Mouse (Mus musculus) cerebellum, postnatal 14 days (tissue): Measurements from ENCODE around the gene Tmem131.

Experiments
- DNase-seq, 2 experiments: peaks; one replicate each; pipeline ENCODE4 v3.0.0; 2021; ENCODE audit warnings: mixed read lengths in 2 of 2

Gene Tmem131

DNA sequence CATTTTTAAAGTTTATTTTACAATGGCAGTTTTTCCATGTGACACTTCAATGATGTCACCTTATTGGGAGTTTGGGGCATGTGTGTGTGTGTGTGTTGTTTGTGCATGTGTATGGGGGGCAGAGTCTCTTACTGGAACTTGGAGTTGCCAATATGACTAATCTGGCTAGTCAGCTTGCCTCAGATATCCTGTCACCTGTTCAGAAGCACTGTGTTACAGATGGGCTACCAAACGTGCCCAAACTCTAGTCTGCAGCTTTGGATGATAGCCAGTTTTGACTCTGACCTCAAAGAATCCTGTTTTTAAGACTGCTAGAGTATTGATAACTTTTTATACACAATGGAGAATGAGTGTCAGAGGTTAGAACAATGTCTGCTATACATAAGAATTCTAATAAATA, 64.3 kb downstream of the Tmem131 start:
- DNase-seq, result peak; percentile 33 to 59

DNA sequence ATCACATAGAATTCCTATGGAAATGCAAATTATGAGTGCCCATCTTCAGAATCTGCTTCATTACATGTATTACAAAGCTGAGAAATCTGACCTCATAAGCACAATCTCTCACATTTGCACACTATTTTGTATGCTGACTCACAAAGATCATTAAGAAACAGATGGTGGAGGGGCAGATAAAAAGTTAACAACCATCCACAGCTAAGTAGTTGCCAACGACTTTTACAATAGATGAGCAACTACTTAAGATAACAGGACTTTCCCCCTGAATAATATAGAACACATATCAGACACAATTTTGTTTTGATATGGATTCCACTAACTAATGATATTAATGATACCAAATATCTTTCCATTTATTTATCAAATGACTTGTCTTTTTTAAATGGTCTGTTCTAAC, 66.3 kb downstream of the Tmem131 start:
- DNase-seq, result no peak

DNA sequence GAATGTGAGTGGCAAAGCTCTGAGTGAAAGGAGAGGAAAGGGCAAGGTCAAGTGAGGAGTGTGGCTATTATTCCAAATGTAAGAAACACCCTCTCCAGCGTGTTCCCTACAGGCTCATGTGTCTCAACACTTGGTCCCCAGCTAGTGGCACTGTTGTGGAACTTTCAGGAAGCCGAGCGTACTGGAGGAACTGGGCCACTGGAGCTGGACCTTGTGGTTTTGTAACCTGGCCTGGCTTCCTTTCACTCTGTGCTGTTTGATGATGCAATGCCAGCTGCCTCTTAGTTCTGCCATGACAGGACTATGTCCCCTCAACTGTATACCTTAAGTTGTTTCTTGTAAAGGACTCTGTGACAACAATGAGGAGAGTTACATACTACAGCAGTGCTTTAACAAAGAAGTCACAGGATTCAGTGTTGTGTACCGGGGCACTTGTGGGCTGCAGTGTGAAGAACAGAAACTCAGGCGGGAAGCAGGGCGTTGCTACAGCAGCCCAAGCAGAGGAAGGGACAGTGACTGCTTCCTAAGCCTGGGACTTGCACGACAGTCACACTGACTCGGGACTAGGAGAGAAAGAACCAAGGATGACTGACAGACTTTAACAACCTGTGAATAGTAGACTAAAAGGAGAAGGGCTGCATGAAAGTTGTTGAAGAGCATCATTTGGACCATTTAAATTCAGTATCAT, 68.4 kb downstream of the Tmem131 start:
- DNase-seq, result no peak

DNA sequence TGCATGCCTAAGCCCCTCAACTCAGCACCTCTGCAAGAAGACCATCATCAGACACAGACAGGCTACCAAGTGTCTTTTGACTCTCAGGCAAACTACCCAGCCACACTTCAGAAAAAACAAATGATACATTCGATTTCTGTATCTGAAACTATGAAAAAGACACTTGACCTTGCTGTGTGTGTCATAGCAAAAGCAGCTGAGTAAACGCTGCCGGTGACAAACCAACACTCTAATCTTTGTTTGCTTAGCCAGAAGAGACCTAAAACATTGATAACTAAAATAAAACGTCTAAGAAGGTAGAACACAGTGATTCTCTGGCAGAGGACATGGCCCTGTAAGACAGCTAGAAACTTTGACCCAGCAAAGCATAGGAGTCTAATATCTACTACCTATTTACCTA, 72.2 kb downstream of the Tmem131 start:
- DNase-seq, result no peak

DNA sequence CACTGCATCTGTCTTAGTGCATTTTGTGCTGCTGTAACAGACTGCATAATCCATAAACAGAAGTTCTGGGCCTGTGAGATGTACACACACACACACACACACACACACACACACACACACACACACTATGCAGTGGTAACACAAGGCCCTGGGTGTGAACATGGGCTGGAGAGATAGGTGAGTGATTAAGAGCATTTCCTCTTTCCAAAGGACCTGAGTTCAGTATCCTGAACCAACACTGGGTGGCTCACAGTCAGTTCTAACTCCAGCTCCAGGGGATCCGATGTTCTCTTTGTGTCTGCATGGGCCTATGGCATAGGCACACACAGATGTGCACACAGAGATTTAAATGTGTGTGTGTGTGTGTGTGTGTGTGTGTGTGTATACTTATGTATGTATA, 72.9 kb downstream of the Tmem131 start:
- no peak for DNase-seq

DNA sequence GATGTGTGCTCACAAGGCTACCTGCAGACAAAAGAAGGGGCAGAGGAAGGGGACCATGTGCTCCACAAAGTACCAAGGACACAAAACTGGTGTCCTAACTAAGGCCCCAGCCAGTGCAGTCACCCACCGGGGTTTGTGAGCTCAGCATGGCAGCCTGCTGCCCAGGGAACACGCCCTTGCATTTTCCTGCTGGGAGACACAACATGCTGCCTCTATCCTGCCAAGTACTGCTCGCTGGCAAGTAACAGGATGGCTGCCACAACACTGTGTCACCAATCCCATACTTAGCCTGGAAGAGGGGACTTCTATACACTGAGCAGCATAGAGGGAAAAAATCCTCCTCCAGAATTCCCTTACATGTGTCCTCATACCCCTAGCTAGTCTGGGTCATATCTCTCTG, 78.7 kb downstream of the Tmem131 start:
- DNase-seq, result peak; percentile 12 to 60

DNA sequence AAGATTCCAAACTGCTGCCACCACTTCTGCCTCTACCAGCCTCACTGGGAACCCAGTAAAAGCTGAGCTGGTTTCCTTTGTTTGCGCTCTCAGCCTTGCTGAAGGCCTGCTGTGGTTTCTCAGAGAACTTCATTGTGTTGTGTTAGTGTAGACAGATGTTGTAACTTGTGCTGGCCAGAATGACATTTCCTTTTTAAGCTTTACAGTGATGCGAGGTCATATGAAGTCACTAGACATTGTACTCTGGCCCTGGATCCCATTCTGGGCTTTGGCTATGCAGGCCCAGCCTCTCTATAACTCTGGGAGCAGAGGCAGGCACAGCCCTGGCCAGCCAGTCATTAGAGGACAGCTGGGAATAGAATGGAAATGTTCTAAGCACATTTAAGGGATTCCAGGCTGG, 81.7 kb downstream of the Tmem131 start:
- no peak for DNase-seq

- no peak for DNase-seq
Observed at GRCm38 (mm10) chr1:36860876-36861275, 82.6 kb downstream of the Tmem131 start.

- no peak for DNase-seq
Observed at GRCm38 (mm10) chr1:36860431-36860849, 83.0 kb downstream of the Tmem131 start.

GRCm38 (mm10) chr1:36857081-36857480, 86.4 kb downstream of the Tmem131 start:
- no peak for DNase-seq

GRCm38 (mm10) chr1:36854198-36854765, 89.2 kb downstream of the Tmem131 start:
- DNase-seq, result no peak

DNA sequence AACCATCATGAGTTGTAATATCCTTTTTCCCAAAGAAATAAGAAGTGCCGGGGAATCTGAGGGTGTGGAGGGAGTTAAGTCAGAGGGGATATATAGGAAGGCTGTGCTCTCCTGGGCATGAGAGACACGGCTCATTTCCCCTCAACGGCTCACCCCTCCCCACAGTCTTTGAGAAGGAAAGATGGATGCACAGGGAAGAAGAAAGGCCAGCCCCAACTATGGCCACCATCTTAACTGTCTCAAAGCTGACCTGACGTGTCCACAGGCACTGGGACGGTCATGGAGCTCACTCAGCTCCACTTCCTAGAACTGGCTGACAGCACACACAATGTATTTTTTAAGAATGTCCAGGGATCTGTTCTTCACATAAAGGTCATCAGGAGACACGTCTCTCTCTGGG, 91.4 kb downstream of the Tmem131 start:
- DNase-seq, result no peak

DNA sequence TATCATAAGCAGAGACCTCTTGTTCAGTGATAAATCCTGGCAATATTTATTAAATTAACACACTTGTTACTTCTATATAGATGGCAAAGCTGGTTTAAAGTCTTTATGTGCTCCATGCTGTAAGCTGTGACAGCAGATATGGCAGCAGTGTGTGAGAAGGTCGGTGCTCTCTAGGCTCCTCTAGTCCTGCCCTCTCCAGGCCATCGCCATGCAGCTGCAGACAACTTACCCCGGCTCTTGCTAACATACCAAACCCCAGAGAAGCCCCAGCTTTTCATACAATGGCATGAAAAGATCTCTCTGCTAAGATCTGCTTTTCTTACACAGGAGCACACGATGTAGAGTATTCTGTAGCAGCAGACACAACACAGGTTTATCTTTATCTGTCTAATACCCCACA, 92.1 kb downstream of the Tmem131 start:
- no peak for DNase-seq

- no peak for DNase-seq
Observed at GRCm38 (mm10) chr1:36848036-36848435, 95.4 kb downstream of the Tmem131 start.

DNA sequence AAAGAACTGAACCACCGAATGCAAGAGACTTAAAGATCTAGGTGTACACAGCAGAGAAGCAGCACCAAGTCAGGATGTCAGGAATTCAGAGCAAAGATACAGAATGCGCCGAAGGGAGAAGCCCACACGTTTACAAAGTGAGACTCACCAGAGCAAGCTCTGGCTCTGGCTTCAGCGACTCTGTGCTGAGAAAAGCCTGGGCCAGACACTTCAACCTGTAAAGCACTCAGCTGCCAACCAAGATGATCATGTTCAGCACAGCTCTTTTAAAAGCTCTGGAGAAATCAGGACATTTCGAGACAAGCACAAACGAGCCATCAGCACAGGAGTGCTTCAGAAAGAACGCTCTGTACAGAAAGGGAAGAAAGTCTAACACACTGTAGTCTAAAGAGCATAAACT, 96.2 kb downstream of the Tmem131 start:
- no peak for DNase-seq

DNA sequence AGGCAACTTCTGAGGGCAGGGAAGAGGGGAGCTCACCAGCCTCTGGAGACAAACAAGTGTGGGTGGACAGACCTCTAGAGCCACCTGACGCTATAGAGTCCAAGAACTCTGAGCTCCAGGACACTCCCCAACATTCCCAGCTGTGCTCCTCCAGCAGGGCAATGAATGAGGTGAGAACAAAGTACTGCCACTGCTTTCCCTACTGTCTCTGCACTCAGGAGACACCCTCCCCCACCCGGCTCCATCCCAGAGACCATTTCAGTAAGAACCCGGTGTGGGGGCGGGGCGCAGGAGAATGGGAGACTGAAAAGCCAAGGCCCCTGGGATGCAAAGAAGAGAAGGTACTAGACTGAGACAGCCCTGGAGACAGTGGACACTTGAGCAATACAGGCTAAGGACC, 98.4 kb downstream of the Tmem131 start:
- DNase-seq, result no peak

DNA sequence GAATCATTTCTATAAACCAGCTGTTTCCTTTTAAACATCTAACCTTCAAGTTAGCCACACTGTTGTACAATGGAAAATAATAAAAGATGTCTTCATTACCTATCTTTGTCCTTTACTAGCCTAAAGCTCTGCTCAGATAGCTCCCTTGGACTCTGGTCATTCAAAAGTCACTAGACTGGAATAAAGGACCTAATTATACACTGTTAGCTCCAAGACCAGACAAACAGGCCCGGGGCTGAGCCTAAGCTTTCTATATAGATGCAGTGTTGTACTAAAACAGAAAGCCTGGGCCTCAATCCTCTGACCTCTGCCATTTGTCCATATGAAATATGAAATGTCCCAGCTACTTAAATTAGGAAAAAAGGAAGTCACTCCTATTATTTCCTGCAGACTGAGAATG, 101.7 kb downstream of the Tmem131 start:
- DNase-seq, result no peak

DNA sequence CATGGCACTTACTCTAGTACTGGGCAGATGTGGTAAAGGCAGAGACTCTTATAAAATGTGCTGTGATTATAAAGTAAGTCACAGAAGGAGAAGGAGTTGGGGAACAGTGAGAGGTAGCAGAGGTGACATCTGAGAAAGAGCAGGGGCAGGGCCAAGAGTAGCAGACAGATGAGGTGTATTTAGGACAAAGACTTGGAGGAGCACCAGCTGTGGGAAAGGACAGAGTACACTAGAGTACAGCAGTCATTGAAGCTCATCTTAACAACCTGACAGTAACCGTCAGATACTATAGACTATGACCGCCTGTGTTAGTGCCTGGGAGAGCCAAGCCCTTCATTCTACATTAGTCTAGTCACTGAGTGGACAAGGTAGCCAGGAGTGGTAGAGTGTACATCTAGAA, 102.5 kb downstream of the Tmem131 start:
- DNase-seq, result no peak

DNA sequence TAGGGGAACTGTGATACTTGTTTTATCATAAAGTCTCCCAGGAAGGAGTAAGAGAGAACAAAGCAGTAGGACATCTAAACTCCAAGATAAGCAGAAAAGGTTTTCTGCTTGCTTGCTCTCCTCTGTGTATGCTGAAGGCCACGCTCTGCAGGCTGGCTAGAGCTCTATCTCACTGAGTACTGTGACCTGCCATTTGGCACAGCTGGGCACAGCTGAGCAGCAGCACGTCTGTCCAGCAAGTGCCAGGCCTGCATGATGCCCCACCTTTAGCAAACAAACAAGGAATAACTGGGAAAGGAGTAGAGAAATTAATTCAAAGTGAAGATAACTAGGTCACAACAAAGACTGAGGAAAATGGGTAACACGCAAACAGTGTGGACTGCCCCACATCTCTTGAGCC, 103.6 kb downstream of the Tmem131 start:
- DNase-seq, result no peak

GRCm38 (mm10) chr1:36836274-36836954, 107.1 kb downstream of the Tmem131 start:
- DNase-seq, result no peak

DNA sequence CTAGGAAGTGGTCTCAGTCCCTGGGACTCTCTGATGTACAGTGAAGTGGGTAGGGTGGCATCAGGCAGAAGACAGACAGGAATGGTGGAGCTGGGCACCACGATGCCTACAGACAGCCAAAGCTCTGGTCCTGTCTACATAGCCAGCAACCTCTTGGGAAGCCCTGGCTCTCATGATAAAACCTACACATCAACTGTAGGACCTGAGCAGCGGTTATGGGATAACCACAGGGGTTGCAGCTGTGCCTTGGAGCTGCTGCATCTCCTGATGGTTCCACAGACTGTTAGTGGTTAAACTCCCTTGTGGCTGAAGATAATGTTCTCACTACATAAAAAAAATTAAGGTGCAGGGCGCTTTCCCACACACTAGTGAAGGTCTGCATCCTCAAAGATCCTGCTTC, 107.9 kb downstream of the Tmem131 start:
- no peak for DNase-seq

DNA sequence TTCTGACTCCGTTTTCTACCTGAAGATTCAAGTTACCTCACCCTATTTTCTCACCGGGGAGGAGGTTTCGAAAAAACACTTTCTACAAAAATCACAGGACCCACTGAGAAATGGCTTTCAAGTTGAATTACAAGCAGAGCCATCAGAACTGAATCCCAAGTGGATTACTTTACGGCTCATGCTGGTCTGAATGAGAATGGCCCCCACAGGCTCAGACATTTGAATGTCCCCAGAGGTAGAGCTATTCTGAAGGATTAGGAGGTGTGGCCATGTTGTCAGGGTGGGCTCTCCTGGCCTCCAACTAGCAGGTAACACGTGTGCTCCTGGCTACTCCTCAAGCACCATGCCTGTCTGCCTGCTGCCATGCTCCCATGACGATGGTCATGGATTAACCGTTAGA, 109.4 kb downstream of the Tmem131 start:
- no peak for DNase-seq

DNA sequence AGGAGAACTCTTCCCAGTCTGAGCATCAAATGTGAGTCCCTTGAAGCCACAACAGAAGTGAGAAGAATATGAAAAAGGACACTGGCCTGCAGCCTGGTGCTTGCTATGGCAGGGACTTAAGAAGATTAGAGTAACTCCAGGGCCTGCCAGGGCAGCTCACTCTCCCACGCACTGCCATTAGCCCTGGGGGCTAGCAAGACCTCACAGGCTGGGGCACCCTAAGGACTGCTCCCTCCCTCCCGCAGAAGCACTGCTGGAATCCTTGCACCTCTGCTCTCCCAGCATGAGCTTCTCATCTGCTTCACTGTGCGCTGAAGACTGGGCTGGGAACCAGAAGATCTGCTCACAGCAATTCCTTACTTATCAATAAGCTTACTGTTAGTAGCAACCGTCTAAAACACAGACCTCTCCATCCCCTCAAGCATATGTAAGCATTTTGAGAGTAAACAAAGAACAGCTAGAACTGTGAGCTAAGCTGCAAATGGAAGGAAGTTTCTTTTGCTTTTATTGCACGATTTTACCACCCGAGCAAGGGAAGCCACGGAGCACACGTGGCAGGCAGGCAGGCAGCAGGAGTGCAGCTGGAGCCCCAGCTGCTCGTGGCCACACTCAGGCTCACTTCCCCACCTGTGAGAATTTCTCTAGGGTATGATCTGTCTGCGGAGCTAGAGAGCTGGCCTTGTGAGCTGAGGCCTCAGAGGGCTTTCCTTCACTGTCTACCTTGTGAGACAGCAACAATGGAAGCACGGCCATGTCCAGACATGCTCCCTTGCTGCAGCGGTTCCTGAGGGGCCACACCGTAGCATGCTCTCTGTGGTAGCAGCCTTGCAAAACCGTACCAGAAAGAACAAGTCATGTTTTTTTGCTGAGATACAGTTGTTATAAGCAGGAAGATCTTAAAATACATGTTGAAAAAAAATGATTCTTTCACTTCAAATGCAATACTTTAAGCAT, 112.3 kb downstream of the Tmem131 start:
- no peak for DNase-seq
